Mouse (Mus musculus): ENCODE data around the gene 1500009C09Rik. TPM values are rescaled to one million over a fixed set of nuclear protein-coding genes. Genes with fewer than 3 reads are reported as not detected.
"Not testable (repeated sequence)": the region's sequence is repeated elsewhere in the genome, so short reads cannot be mapped to it uniquely, and the experiment has no call there.

The 1500009C09Rik gene
- total RNA-seq, 2 experiments from 2014 or later: 0.33 to 0.90 TPM

GRCm38 (mm10) chr15:82218778-82219666 lies 33.2 kb upstream of the 1500009C09Rik start:
- no peak for DNase-seq (ENCODE audit: low spot score in 2 of 2)

- no peak for DNase-seq (ENCODE audit: low spot score in 2 of 2)
These were observed 32.1 kb upstream of the 1500009C09Rik start for GRCm38 (mm10) chr15:82220003-82220675.

GRCm38 (mm10) chr15:82221104-82221860 lies 30.9 kb upstream of the 1500009C09Rik start:
- no peak for DNase-seq (ENCODE audit: low spot score in 2 of 2)

DNA sequence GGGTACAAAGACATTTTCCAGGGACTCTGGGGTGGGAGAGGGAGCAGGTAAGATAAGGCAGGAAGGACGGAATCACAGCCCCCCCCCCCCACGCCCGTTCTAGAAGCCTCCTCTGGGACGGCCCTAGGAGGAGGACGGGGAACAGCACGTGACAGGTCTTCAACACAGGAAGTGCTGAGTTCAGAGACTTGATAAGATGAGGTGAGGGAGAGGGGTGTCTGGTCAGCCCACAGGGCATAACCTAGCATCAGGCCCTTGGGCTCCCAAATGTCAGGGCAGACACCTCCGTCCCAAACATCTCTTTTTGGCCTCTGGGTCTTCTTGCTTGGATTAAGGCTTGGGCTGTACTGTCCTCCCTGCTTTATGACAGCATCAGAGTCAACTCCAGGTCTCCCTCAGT lies 28.9 kb upstream of the 1500009C09Rik start:
- DNase-seq (ENCODE audit: low spot score in 2 of 2): no peak

DNA sequence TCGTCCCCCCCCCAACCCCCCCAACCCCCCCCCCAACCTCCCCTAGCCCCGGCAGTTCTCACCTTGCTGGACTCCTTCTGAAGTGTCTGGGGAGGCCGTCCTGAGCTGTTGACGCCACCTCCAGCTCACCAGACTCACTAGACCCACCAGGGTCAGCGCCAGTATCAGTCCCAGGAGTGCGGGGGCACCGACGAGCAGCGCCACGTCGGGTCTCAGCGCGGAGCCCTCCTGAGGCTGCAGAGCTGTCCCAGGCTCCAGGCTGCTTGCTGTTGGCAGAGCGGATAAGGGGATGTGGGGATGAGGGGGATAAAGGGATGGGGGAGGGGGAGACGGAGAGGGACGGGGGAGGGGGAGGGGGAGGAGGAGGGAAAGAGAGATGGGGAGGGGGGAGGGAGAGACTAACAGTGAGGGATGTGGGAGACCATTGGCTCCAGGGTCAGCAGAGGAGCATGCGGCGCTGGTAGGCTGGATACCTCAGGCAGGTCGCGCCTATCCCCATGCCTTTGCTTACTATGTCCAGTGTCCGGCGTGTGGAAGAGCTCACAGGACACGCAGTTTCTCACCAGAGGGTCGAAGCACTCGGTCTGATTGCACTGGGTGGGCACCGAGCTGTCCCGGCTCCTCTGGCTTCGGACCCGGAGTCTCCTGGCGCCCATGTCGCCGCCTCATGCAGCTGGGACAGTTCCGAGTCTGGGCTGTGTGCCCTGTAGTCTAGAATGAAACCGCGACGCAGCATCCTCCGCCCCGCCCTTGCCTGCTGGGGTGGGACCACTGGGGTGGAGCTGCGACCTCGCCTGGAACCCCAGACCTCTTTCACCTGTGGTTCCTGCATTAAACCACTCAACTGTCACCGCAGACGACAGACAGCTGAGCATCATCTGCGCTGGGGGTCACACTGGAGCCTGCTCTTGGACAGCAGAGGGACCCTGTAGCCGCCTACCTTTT lies 28.3 kb upstream of the 1500009C09Rik start, which contains the start of gene Tnfrsf13c:
Tnfrsf13c (minus strand) TSS at position 713 of the 945 bp plus-strand sequence.
- DNase-seq (ENCODE audit: low spot score in 2 of 2): no peak

DNA sequence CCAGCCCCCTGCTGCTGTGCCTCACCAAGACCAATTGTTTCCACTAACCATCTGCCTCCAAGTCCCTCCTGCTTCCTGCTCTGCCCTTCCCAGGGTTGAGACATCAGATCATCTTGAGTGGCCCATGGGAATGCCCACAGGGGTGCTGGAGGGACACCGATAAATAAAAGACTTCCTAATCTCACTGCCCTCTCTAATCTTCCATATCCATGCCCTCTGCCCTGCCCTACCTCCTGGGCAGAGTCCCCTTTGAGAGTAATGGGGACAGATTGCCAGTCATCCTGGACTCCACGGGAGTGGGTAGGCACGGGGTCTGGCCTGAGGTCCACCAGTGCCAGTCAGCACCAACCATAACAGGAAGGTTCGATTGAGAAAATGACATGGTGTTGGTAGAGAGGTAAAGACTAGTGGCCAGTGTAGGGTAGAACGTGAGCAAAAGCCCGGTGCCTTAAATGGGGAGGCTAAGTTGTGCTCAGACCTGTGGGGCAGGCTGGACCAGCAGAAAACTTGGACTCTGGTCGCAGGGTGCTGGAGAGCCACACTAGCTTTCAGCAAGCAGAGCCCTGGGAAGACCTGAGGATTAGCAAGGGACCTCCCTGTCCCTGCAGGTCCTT lies 27.5 kb upstream of the 1500009C09Rik start:
- no peak for DNase-seq (ENCODE audit: low spot score in 2 of 2)

DNA sequence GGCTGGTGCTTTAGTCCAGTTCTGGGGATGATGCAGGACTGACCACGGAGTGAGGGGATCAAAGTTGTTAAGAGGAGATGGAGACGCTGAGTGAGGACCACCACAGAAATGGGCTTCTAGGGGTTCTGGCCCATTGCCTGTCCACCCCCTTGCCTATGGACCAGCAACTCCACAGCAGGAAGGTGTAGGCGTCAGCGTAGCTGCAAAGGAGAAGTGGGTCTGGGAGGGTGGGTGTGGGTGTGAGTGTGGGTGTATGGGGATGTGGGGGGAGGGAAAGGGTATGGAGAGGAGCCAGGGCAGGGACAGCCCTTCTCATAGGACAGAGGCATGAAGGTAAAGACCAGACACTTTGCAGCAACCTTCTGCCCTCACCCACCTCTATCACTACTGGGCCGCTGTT lies 26.4 kb upstream of the 1500009C09Rik start:
- no peak for DNase-seq (ENCODE audit: low spot score in 2 of 2)

GRCm38 (mm10) chr15:82229542-82230045 lies 22.6 kb upstream of the 1500009C09Rik start:
- DNase-seq (ENCODE audit: low spot score in 2 of 2): no peak

DNA sequence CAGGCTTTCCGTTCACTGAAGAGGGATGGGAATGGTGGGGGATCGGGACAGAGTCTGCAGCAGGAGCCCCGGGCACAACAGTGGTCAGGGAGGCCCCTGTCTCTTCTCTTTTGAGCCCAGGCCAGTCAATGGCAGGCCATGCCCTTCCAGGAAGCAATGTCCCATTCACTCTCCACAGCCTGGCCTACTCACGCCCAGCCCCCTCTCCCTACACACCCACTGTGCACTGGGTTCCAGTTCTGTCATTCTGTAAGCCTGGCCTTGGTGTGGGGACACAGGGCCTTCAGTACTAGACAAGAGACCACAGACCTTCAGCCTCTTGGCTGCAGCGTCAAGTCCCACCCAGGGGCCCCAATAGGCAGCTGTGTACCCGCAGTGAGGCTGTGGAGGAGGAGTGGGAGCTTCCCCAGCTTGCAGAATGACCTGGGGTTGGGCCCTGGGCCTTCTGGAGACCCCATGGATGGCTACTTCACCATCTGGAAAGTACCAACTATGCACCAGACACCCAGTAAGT lies 22.0 kb upstream of the 1500009C09Rik start:
- no peak for DNase-seq (ENCODE audit: low spot score in 2 of 2)

GRCm38 (mm10) chr15:82231100-82231499 lies 21.1 kb upstream of the 1500009C09Rik start:
- no peak for DNase-seq (ENCODE audit: low spot score in 2 of 2)

- DNase-seq (ENCODE audit: low spot score in 2 of 2): no peak
These were observed 20.4 kb upstream of the 1500009C09Rik start for GRCm38 (mm10) chr15:82231591-82232378.

DNA sequence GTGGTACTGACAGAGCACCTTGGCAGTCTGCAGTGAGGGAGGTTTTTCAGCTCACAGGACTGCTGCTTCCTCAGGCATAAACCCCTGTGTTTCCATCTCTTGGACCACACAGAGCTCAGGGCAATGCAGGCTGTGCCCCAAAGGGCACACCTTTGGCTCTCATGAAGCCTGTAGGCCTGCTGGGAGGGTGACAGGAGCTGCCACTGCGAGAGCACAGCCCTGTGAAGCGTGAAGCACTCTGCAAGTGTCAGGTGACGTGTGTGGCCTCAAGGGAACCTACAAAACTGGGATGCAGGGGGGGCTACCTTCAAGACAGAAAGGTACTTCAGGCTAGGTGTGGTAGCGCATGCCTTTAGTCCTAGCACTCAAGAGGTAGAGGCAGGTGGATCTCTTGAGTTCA lies 19.5 kb upstream of the 1500009C09Rik start:
- DNase-seq (ENCODE audit: low spot score in 2 of 2): no peak

GRCm38 (mm10) chr15:82235661-82236060 lies 16.5 kb upstream of the 1500009C09Rik start:
- DNase-seq (ENCODE audit: low spot score in 2 of 2): peak in 1 of 2 experiments; percentile 13

- peak; percentile 81 for DNase-seq (ENCODE audit: low spot score in 2 of 2)
These were observed 15.6 kb upstream of the 1500009C09Rik start for GRCm38 (mm10) chr15:82236565-82236964.

- no peak for DNase-seq (ENCODE audit: low spot score in 2 of 2)
These were observed 8.9 kb upstream of the 1500009C09Rik start for GRCm38 (mm10) chr15:82243311-82243710.

- DNase-seq (ENCODE audit: low spot score in 2 of 2): no peak
These were observed 8.5 kb upstream of the 1500009C09Rik start for GRCm38 (mm10) chr15:82243742-82244114.

DNA sequence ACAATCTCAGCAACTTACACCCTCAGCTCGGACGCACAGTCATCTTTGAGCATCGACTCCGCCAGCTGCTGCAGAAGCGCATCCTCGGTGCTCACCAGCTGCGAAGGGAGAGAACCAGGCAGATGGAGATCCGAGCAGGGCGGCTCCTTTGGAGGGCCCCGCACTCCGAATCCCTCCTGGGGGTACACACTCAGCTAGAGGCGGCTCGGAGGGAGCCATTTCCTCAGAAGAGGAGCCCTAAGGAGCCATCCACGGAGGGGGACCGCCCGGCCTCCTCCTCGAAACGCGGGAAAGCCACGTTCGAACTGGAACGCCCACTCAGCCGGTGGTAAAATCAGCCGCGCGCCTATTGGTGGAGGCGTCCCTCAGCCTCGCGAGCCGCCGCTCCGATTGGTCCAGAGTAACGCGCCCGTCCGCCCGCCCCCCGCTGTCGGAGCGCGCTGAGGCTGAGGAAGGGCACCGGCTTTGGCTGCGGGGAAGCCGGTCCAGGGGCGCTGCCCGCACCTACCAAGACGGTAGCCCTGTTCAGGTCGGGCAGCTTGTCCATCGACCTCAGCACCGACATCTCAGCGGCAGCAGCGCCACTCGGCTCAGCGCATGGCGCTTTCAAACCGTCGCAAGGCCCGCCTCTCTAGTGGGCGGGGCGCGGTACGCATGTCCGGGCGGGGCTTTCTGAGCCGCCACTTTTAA lies 7.9 kb upstream of the 1500009C09Rik start, which contains the start of gene Cenpm:
Cenpm (minus strand) TSS at position 634 of the 690 bp plus-strand sequence.
- peak; percentile 86 to 90 for DNase-seq (ENCODE audit: low spot score in 2 of 2)

DNA sequence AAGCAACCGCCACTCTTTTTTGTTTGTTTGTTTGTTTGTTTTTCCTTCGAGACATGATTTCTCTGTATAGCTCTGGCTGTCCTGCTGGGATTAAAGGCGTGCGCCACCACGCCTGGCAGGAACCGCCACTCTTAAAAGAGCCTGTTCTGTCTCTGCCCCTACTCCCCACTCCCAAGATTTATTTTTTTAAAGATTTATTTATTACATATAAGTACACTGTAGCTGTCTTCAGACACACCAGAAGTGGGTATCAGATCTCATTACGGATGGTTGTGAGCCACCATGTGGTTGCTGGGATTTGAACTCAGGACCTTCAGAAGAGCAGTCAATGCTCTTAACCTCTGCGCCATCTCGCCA lies 7.4 kb upstream of the 1500009C09Rik start:
- not testable (repeated sequence) for DNase-seq (ENCODE audit: low spot score in 2 of 2)

Data from adrenal gland, adult 18-20 months (tissue).